Mouse (Mus musculus) erythroblast, embryonic 14.5 days (primary cell): ENCODE measurements around the gene Cuedc2.

Experiments
- GATA1 ChIP-seq: IDR thresholded peaks from 2 replicates; pipeline ENCODE4 v1.6.1; 2012; ENCODE audit warnings: low read length, inconsistent platforms, mixed read lengths
- TAL1 ChIP-seq: IDR thresholded peaks from 3 replicates; pipeline ENCODE4 v1.6.1; 2012; ENCODE audit warnings: low read length, inconsistent platforms, mixed read lengths

- no peak for TF ChIP-seq GATA1
- no peak for TF ChIP-seq TAL1
These were observed 6.6 kb downstream of the Cuedc2 start for GRCm38 (mm10) chr19:46331936-46332335.
